Mouse (Mus musculus) MEL (cell line): Measurements from ENCODE around the gene Slit2. TPM values are rescaled to one million over a fixed set of nuclear protein-coding genes. Genes with fewer than 3 reads are reported as not detected.

Experiments
- DNase-seq: peaks from one replicate; pipeline ENCODE4 v3.0.0; 2011; ENCODE audit warnings: low read depth, low spot score
- H3K27ac ChIP-seq: 2 replicates; pipeline ENCODE4 v1.5.1; 2012; ENCODE audit warnings: low read depth, mild to moderate bottlenecking, control low read depth, low read length, moderate library complexity; ENCODE audit not compliant: control insufficient read depth
- H3K27me3 ChIP-seq, 2 experiments: fragments of 150-350 bp in 1 of 2; sonication (generic) in 1 of 2; 2 replicates each; pipeline ENCODE4 v1.6.1; 2012; ENCODE audit warnings: low read length in 2 of 2, mild to moderate bottlenecking in 2 of 2, improper control_type of control experiment in 1 of 2, moderate library complexity in 1 of 2; ENCODE audit not compliant: insufficient read depth in 2 of 2, control insufficient read depth in 1 of 2
- H3K36me3 ChIP-seq, 2 experiments: 2 replicates each; pipeline ENCODE4 v1.6.1; 2012 to 2014; ENCODE audit warnings: low read length in 2 of 2, improper control_type of control experiment in 1 of 2, inconsistent platforms in 1 of 2, mild to moderate bottlenecking in 1 of 2; ENCODE audit not compliant: insufficient read depth in 2 of 2, control insufficient read depth in 1 of 2
- H3K4me1 ChIP-seq, 2 experiments: fragments of 150-350 bp in 1 of 2; sonication (generic) in 1 of 2; 2 replicates each; pipeline ENCODE4 v1.6.1; 2012; ENCODE audit warnings: low read length in 2 of 2, improper control_type of control experiment in 1 of 2, mild to moderate bottlenecking in 1 of 2; ENCODE audit not compliant: insufficient read depth in 2 of 2, control insufficient read depth in 1 of 2
- H3K4me3 ChIP-seq, 2 experiments: fragments of 150-350 bp in 1 of 2; sonication (generic) in 1 of 2; 2 replicates each; pipeline ENCODE4 v1.5.1; 2012; ENCODE audit warnings: low read depth in 2 of 2, low read length in 2 of 2, mild to moderate bottlenecking in 2 of 2, moderate library complexity in 2 of 2, control low read depth in 1 of 2, improper control_type of control experiment in 1 of 2; ENCODE audit not compliant: control insufficient read depth in 1 of 2, insufficient read depth in 1 of 2
- H3K79me2 ChIP-seq: 2 replicates; pipeline ENCODE4 v1.6.1; 2012; ENCODE audit warnings: mild to moderate bottlenecking, low read length, moderate library complexity; ENCODE audit not compliant: control insufficient read depth, poor library complexity, insufficient read depth
- H3K9ac ChIP-seq: 2 replicates; pipeline ENCODE4 v1.6.1; 2012; ENCODE audit warnings: low read depth, mild to moderate bottlenecking, control low read depth, low read length, moderate library complexity; ENCODE audit not compliant: control insufficient read depth, poor library complexity, severe bottlenecking
- H3K9me3 ChIP-seq: fragments of 150-350 bp; sonication (generic); replicated peaks from 2 replicates; pipeline ENCODE4 v1.6.1; 2012; ENCODE audit warnings: mild to moderate bottlenecking, low read length, improper control_type of control experiment, moderate library complexity; ENCODE audit not compliant: insufficient read depth
- BHLHE40 ChIP-seq: IDR thresholded peaks from 2 replicates; pipeline ENCODE4 v1.6.1; 2012; ENCODE audit warnings: low read depth, mild to moderate bottlenecking, inconsistent platforms, low read length, improper control_type of control experiment, borderline replicate concordance
- CHD1 ChIP-seq: IDR thresholded peaks from 2 replicates; pipeline ENCODE4 v1.6.1; 2012; ENCODE audit warnings: low read depth, mild to moderate bottlenecking, inconsistent platforms, low read length, improper control_type of control experiment
- CHD2 ChIP-seq: IDR thresholded peaks from 2 replicates; pipeline ENCODE4 v1.6.1; 2011; ENCODE audit warnings: low read length, improper control_type of control experiment
- ETS1 ChIP-seq: IDR thresholded peaks from 2 replicates; pipeline ENCODE4 v1.6.1; 2012; ENCODE audit warnings: low read depth, mild to moderate bottlenecking, inconsistent platforms, low read length, improper control_type of control experiment, moderate library complexity
- GABPA ChIP-seq: IDR thresholded peaks from 2 replicates; pipeline ENCODE4 v1.6.1; 2012; ENCODE audit warnings: low read depth, mild to moderate bottlenecking, inconsistent platforms, low read length, improper control_type of control experiment, moderate library complexity
- HCFC1 ChIP-seq: IDR thresholded peaks from 2 replicates; pipeline ENCODE4 v1.6.1; 2012; ENCODE audit warnings: low read depth, mild to moderate bottlenecking, inconsistent platforms, low read length, improper control_type of control experiment, moderate library complexity
- MAZ ChIP-seq: IDR thresholded peaks from 2 replicates; pipeline ENCODE4 v1.6.1; 2012; ENCODE audit warnings: low read depth, mild to moderate bottlenecking, inconsistent platforms, low read length, improper control_type of control experiment
- MXI1 ChIP-seq: IDR thresholded peaks from 2 replicates; pipeline ENCODE4 v1.6.1; 2011; ENCODE audit warnings: mild to moderate bottlenecking, low read depth, low read length, improper control_type of control experiment
- NELFE ChIP-seq: IDR thresholded peaks from 2 replicates; pipeline ENCODE4 v1.6.1; 2011; ENCODE audit warnings: low read depth, low read length, improper control_type of control experiment
- NRF1 ChIP-seq: IDR thresholded peaks from 2 replicates; pipeline ENCODE4 v1.6.1; 2014; ENCODE audit warnings: low read depth, mild to moderate bottlenecking, inconsistent platforms, low read length, improper control_type of control experiment, moderate library complexity; ENCODE audit not compliant: poor library complexity, insufficient read depth, severe bottlenecking
- POLR2AphosphoS2 ChIP-seq: IDR thresholded peaks from 2 replicates; pipeline ENCODE4 v1.6.1; 2011; ENCODE audit warnings: low read length, improper control_type of control experiment
- RCOR1 ChIP-seq: IDR thresholded peaks from 2 replicates; pipeline ENCODE4 v1.6.1; 2012; ENCODE audit warnings: low read depth, mild to moderate bottlenecking, inconsistent platforms, low read length, improper control_type of control experiment
- SMC3 ChIP-seq: IDR thresholded peaks from 2 replicates; pipeline ENCODE4 v1.6.1; 2011; ENCODE audit warnings: low read depth, low read length, improper control_type of control experiment
- USF1 ChIP-seq: IDR thresholded peaks from 2 replicates; pipeline ENCODE4 v1.6.1; 2014; ENCODE audit warnings: low read depth, mild to moderate bottlenecking, inconsistent platforms, low read length, improper control_type of control experiment, moderate library complexity
- USF2 ChIP-seq, 2 experiments: IDR thresholded peaks; 2 replicates each; pipeline ENCODE4 v1.6.1; 2011 to 2012; ENCODE audit warnings: improper control_type of control experiment in 2 of 2, low read length in 2 of 2, borderline replicate concordance in 1 of 2, inconsistent platforms in 1 of 2, low read depth in 1 of 2, mild to moderate bottlenecking in 1 of 2; ENCODE audit not compliant: insufficient read depth in 1 of 2
- ZMIZ1 ChIP-seq: IDR thresholded peaks from 2 replicates; pipeline ENCODE4 v1.6.1; 2012; ENCODE audit warnings: low read depth, mild to moderate bottlenecking, inconsistent platforms, low read length, improper control_type of control experiment, moderate library complexity
- polyA plus RNA-seq, 2 experiments: library from polyadenylated mRNA; stranded (reverse) in 1 of 2; unstranded in 1 of 2; fragments of >175 nt in 1 of 2; fragments of >200 nt in 1 of 2; gene quantifications; 2 replicates each; pipeline versions ENCODE4 v1.2.1 to v1.2.4; 2012; ENCODE audit warnings: low replicate concordance in 2 of 2, low read depth in 1 of 2; ENCODE audit not compliant: insufficient read length in 2 of 2, insufficient read depth in 1 of 2, missing spikeins in 1 of 2
- total RNA-seq: library from RNA; depleted of rRNA; stranded (reverse); fragments of 300-350 nt; gene quantifications from 2 replicates; pipeline ENCODE4 v1.2.3, GENCODE M21; 2012

Gene Slit2
- total and polyA plus RNA-seq, 3 experiments: not detected

DNA sequence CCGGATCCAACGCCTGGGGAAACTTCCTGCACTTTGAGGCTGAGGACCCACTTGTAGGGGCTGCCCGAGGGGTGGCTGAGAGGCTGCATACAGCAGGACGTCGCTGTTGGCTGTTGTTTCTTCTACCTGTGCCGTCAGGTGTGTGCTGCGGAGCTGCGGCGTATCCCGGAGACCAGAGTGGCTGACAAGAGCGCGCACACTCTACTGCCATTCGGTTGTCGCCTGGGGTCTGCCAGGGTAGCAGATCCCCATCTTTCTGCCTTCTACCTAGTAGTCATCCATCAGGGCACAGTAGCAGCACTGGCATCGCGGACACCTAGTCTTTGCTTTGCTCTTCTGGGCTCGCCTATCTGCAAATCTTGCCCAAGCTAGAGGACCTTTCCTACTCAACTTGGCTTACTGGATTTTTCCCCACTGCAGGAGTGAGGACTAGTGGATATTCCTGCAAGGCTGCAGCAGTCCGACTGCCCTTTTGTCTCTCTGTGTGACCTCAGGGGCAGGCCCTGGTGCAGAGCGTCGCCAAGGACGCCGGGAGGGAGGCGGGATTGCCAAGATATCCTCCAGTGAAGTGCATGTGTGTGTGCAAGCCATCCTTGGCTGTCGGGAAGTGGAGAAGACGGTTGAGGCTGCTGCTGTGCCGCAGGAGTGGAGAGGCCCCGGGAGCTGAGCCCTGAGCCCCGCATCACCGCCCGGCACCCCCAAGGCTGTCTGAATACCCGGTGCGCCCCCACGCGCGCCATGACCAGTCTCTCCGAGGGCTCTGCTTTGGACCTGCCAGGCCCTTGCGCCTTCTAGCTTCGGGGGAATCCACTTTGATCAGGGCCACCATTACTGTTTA is 1.0 kb downstream of the Slit2 start:
- Histone ChIP-seq H3K79me2 (no peaks in the 10 kb centered on the region), H3K27me3 (no peaks in the 10 kb centered on the region), H3K9ac (no peak overlapping the region), H3K9me3 (no peaks in the 10 kb centered on the region), H3K4me3 (no peak overlapping the region), H3K4me1 (no peaks in the 10 kb centered on the region), H3K27ac (no peak overlapping the region), H3K36me3 (no peaks in the 10 kb centered on the region)
- no peak for DNase-seq
- no peak for TF ChIP-seq NELFE
- TF ChIP-seq MXI1: no peak
- TF ChIP-seq SMC3: no peak
- no peak for TF ChIP-seq NRF1
- no peak for TF ChIP-seq USF1
- TF ChIP-seq USF2 (IDR thresholded peaks at IDR 0.05; ENCODE audit: borderline replicate concordance in 1 of 2, insufficient read depth in 1 of 2, low read depth in 1 of 2, low read length in 2 of 2): no peak
- TF ChIP-seq CHD2: no peak
- no peak for TF ChIP-seq ZMIZ1
- TF ChIP-seq POLR2AphosphoS2: no peak
- no peak for TF ChIP-seq CHD1
- no peak for TF ChIP-seq GABPA

DNA sequence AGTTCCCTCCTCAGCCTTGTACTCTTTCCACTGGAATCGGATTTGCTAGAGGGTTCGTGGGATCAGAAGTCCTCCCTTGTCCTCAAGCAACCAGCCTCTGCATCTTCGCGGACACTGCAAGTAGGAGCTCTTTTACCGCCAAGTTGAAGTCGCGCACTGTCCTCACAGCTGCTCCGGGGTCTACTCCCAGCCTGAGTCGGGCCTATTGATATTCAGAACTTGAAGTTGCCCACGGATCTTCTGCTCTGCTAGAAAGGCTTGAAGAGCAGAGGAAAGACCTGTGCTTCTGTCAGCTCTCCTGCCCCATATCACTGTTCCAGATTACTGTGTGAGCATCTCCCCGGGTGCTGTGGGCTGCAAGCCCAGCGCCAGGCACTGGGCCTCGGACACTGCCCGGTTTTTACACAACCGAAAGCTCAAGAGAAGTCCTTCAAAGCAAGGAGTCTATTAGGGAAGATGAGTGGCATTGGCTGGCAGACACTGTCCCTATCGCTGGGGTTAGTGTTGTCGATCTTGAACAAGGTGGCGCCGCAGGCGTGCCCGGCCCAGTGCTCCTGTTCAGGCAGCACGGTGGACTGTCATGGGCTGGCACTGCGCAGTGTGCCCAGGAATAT is 1.8 kb downstream of the Slit2 start:
- no peak for TF ChIP-seq BHLHE40
- TF ChIP-seq ZMIZ1: no peak
- TF ChIP-seq ETS1: no peak
- TF ChIP-seq HCFC1: no peak
- no peak for TF ChIP-seq RCOR1
- TF ChIP-seq NELFE: no peak
- TF ChIP-seq MAZ: no peak

More for the DNA sequence above, 1.8 kb downstream of the Slit2 start:
- Histone ChIP-seq H3K4me1 (no peaks in the 10 kb centered on the region), H3K27me3 (no peaks in the 10 kb centered on the region), H3K9me3 (no peaks in the 10 kb centered on the region), H3K79me2 (no peaks in the 10 kb centered on the region), H3K36me3 (no peaks in the 10 kb centered on the region), H3K9ac (no peak overlapping the region), H3K4me3 (no peak overlapping the region), H3K27ac (no peak overlapping the region)
- no peak for DNase-seq
